Mouse (Mus musculus): ENCODE data around the gene Nxpe3. TPM values are rescaled to one million over a fixed set of nuclear protein-coding genes. Genes with fewer than 3 reads are reported as not detected.

The Nxpe3 gene
- polyA plus RNA-seq, 1 experiment from 2014 or later = 0.95 TPM

DNA sequence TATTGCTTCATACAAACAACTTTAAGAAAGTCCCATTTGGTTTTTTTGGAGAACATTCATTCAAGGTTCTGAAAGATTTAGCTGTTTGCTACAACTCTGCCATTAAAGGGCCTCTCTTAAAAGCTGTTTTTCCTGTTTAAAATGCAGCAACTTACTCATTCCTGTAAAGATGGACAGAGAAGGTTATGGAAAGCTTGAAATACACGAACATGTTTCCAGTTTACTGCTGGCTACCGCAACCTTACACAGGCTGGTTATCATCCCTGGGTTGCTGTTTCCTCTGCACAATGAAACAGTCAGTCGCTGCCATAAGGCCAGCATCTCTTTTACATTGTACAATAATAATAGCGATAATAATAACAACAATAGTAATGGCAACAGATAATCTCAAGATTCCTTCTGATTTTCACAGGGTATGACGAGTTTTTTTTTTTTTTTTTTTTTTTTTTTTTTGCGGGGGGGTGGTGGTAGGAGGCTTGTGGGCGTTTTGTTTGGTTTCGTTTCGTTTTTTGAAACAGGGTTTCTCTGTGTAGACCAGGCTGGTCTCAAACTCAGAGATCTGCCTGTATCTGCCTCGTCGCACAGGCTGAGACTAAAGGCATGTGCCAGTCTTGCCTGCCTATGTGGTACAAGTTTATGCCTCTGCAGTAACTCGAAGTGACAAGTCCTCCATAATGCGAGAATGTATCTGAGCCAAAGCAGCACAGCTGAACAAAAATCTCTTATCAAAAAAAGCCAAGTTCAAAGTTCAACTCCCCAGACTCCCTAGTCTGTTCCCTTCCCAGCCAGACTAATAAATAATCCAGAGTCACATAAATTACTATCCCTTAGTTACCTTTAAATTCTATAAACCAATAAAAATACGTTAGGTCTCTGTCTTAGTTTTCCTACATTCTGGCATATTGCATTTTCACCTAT is 7.0 kb upstream of the Nxpe3 start:
- no peak overlapping the region for H3K27ac ChIP-seq
- no peak for DNase-seq (ENCODE audit: low spot score)
- no peaks in the 10 kb centered on the region for H3K9me3 ChIP-seq
- 86% methylated on average over 14 of the region's 14 CpGs for WGBS
- H3K4me3 ChIP-seq = no peak overlapping the region
- peaks cover 29% of the 10 kb centered on the region for H3K36me3 ChIP-seq
- peaks cover 5% of the 10 kb centered on the region; the same call in 1 of the 2 replicates for H3K4me1 ChIP-seq
- no peaks in the 10 kb centered on the region for H3K27me3 ChIP-seq (ENCODE audit: insufficient read depth, poor library complexity, severe bottlenecking)

DNA sequence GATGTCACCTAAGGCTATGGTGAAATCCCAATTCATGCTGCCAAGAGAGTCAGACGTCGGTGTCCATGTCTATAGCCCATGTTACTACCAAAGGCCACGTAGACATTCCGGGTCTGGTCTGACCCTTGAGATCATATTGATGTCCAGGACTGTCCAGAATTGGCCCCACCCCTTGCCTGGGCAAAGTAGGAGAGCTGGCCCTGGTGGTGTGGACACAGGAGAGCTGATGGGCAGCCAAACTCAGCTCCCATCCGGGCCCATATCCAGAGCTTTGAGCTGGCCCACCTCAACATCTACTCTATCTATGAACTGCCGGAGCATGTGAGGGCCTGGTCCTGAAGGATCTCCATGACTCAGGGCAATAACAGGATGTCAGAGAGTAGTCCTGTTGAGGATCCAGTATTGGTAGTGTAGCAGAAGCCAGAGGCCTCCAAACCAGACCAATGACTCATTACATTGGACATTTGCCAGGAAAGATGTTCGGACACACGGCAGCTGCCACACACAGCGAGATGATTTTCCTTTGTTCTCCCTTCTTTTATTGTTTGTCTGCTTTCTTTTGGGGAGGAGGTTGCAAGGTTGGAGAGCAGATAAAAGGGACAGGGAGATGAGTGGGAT is 3.4 kb upstream of the Nxpe3 start:
- DNase-seq (ENCODE audit: low spot score) = peak; percentile 78
- no peaks in the 10 kb centered on the region for H3K9me3 ChIP-seq
- H3K4me3 ChIP-seq = no peak overlapping the region
- no peaks in the 10 kb centered on the region for H3K27me3 ChIP-seq (ENCODE audit: insufficient read depth, poor library complexity, severe bottlenecking)
- H3K4me1 ChIP-seq = peaks cover 23% of the 10 kb centered on the region
- no peak overlapping the region for H3K27ac ChIP-seq
- H3K36me3 ChIP-seq = no peaks in the 10 kb centered on the region
- 73% methylated on average over 9 of the region's 9 CpGs for WGBS

DNA sequence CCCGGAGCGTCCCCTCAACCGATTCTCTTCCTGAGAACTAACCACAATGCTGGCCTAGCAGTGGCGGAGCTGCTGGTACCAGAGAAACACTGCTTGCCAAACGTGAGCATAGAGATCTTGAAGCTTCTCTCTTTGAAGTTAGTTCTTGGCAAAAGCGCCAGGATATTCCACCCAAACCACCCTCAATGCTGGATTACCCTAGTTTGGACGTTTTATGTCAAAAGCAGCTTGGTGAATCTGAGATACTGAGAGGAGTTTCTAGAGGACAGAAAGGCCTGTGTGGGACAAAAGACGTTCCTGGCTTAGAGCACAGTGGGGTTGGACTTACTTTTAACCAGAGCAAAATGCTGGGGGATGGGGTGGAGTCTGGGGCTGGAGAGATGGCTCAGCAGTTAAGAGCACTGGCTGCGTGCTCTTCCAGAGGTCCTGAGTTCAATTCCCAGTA is 588 bp upstream of the Nxpe3 start:
- Histone ChIP-seq H3K9me3 (no peaks in the 10 kb centered on the region), H3K36me3 (no peaks in the 10 kb centered on the region), H3K27me3 (ENCODE audit: insufficient read depth, poor library complexity, severe bottlenecking) (no peaks in the 10 kb centered on the region), H3K27ac (peak overlapping the region; percentile 89), H3K4me1 (peaks cover 31% of the 10 kb centered on the region), H3K4me3 (peak overlapping the region; percentile 83)
- 2% methylated on average over 9 of the region's 9 CpGs for WGBS
- DNase-seq (ENCODE audit: low spot score) = no peak

DNA sequence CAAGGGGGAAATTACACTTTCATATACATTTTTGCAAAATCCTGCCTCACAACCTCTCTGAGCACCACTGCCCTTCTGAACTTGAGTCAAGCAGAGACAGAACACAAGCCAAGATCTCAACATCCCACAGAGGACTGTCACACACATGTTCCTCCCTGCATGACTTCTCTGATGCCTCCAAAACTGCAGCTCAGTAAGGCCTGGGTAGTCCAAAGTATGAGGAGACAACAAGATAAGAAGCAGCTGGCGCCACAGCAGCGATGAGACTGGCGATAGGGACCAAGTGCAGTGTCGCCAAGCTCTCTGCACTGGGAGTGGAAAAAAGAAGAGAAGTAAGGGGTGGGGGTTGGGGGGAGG is 571 bp downstream of the Nxpe3 start:
- Histone ChIP-seq H3K27me3 (ENCODE audit: insufficient read depth, poor library complexity, severe bottlenecking) (no peaks in the 10 kb centered on the region), H3K4me3 (peak overlapping the region; percentile 83), H3K36me3 (peaks cover 9% of the 10 kb centered on the region), H3K27ac (peak overlapping the region; percentile 89), H3K9me3 (no peaks in the 10 kb centered on the region), H3K4me1 (peaks cover 31% of the 10 kb centered on the region)
- 0% methylated on average over 4 of the region's 4 CpGs for WGBS
- no peak for DNase-seq (ENCODE audit: low spot score)

DNA sequence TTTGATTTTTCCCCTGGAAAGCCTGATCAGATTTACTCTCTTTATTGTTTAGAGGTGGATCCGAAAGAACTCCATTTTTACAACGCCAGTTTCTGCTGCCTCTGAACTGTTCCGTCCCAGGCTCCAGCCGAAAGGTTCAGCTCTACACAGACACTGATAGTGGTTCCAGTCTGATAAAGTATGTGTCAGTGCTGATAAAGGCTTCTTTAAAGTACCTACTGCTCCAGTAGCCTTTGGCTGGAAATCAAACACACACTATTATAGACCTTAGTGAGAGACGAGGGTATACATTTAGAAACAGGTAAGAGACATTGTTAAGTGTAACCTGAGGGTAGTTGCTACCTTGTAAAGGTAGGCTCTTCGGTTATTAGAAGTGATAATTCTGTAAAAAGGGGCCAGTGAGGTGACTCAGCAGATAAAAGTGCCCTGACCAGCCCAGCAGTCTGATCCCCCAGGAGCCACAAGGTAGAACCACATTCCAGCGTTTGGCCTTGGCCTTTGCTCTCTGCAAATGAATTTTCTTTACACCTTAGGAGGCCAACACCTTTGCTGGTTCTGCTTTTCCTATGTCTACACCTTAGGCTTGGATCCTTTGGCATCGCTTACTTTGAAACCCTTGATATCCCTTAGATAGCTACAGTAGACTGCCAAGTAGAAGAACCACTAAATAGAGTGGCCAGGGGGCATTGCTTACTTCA is 1.5 kb downstream of the Nxpe3 start:
- peaks cover 31% of the 10 kb centered on the region for H3K4me1 ChIP-seq
- H3K36me3 ChIP-seq = peaks cover 10% of the 10 kb centered on the region
- no peaks in the 10 kb centered on the region for H3K9me3 ChIP-seq
- no peak for DNase-seq (ENCODE audit: low spot score)
- WGBS = 30% methylated on average over 8 of the region's 8 CpGs
- no peaks in the 10 kb centered on the region for H3K27me3 ChIP-seq (ENCODE audit: insufficient read depth, poor library complexity, severe bottlenecking)
- H3K4me3 ChIP-seq = no peak overlapping the region
- H3K27ac ChIP-seq = no peak overlapping the region

DNA sequence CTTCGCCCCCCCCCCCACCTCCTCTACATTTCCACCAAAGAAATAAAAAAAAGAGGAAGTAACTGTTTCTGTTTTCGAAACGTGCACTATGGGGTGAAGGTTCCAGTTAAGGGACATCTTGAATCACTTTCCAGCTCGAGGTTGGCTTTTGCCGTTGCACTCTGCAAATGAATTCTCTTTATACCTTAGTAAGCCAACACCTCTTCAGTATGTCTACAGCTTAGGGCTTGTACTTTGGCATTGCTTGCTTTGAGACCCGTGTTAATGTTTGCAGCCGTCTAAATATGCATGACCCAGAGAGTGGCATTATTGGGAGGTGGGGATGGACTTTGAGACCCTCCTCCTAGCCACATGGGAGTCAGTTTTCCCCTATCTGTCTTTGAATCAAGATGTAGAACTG is 2.6 kb downstream of the Nxpe3 start:
- 81% methylated on average over 7 of the region's 7 CpGs for WGBS
- no peaks in the 10 kb centered on the region for H3K27me3 ChIP-seq (ENCODE audit: insufficient read depth, poor library complexity, severe bottlenecking)
- no peak for DNase-seq (ENCODE audit: low spot score)

DNA sequence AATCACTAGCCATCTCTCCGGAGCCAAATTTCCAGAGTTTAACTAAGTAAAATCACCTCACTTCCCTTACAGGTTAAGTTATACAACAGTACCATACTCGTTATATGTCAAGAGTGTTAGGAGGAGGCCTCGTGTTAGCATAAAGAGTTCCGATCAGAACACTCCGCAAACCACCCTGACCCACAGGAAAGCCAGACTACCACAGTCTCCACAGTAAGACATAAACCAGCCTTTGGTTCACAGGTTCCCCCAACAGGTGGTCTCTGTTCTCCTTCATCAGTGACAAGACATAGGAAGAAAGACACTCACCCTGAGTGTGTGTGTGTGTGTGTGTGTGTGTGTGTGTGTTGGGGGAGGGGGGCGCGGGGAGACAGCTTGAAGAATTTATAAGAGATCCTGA is 3.7 kb downstream of the Nxpe3 start:
- 95% methylated on average over 7 of the region's 7 CpGs for WGBS
- peaks cover 10% of the 10 kb centered on the region for H3K36me3 ChIP-seq
- H3K27ac ChIP-seq = no peak overlapping the region
- DNase-seq (ENCODE audit: low spot score) = no peak
- H3K4me1 ChIP-seq = peaks cover 29% of the 10 kb centered on the region
- no peak overlapping the region for H3K4me3 ChIP-seq
- no peaks in the 10 kb centered on the region for H3K27me3 ChIP-seq (ENCODE audit: insufficient read depth, poor library complexity, severe bottlenecking)
- H3K9me3 ChIP-seq = no peaks in the 10 kb centered on the region

More for the DNA sequence above, 2.6 kb downstream of the Nxpe3 start:
- peaks cover 29% of the 10 kb centered on the region for H3K4me1 ChIP-seq
- no peak overlapping the region for H3K4me3 ChIP-seq
- H3K9me3 ChIP-seq = no peaks in the 10 kb centered on the region
- H3K36me3 ChIP-seq = peaks cover 10% of the 10 kb centered on the region
- no peak overlapping the region for H3K27ac ChIP-seq

DNA sequence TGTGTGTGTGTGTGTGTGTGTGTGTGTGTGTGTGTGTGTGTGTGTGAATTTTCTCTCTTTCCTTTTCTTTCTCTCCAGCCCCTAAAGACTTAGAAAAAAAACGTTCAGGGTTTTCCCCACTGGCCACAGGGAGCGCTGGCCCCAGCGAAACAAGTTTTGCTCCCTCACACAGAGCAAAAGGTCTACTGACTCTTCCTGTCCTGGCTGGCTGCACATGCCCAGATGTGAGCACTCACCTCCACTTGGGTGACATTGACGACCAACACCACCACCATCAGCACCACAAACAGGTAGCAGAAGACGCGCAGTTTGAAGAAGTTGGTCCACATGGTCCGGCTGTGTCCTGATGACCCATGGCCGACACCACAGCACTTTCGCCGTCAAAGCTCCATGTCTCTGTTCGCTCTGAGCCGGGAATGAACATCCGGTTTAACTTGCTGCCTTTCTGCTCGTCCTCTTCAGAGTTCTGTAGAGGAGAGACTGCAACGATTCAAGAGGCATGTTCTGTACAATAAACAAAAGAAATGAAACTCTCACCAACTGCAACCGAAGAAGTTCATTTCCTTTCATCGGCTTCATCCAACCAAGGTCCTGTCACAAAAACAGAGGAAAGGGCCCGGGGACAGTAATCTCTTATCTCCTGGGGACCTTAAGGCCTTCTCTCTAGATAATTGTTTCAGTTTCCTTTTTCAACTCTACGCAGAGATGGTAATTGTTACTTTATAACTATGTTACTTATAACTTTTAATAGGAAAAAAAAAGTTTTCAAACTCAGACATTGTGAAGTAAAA is 4.5 kb downstream of the Nxpe3 start:
- Histone ChIP-seq H3K36me3 (peaks cover 10% of the 10 kb centered on the region), H3K4me1 (peaks cover 25% of the 10 kb centered on the region), H3K9me3 (no peaks in the 10 kb centered on the region), H3K27ac (no peak overlapping the region), H3K4me3 (no peak overlapping the region), H3K27me3 (ENCODE audit: insufficient read depth, poor library complexity, severe bottlenecking) (no peaks in the 10 kb centered on the region)
- 74% methylated on average over 19 of the region's 19 CpGs for WGBS
- no peak for DNase-seq (ENCODE audit: low spot score)

DNA sequence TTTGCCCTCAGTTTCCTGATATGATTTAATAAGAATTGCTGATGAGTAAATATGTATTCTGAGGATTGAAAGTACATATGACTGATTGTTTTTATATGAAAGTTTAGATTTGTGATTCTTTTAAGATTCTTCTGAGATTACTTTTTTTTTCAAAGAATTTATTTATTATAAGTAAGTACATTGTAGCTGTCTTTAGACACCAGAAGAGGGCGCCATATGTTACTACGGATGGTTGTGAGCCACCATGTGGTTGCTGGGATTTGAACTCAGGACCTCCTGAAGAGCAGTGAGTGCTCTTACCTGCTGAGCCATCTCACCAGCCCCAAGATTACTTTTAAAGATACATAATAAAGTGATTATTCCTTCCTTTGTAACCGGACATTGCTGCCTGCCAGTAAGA is 5.6 kb downstream of the Nxpe3 start:
- H3K4me3 ChIP-seq = no peak overlapping the region
- H3K27ac ChIP-seq = no peak overlapping the region
- no peak for DNase-seq (ENCODE audit: low spot score)
- H3K27me3 ChIP-seq (ENCODE audit: insufficient read depth, poor library complexity, severe bottlenecking) = no peaks in the 10 kb centered on the region
- peaks cover 20% of the 10 kb centered on the region for H3K4me1 ChIP-seq
- H3K36me3 ChIP-seq = peaks cover 11% of the 10 kb centered on the region
- 92% methylated on average over 3 of the region's 3 CpGs for WGBS
- no peaks in the 10 kb centered on the region for H3K9me3 ChIP-seq

DNA sequence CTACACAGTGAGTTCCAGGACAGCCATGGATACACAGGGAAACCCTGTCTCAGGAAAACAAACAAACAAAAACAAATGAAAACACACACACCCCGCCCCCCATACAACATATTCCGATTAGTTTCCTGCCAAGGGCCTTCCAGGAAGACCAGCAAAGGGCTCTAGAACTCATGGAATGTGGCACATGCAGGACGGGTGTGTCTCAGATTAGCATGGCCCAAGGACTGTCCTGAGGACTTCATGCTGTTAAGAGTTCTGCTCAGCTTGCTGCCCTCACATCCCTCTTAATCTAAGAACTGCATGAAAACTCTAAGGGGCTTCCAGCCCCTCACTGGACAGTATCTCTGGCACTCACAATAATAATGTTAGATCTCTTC is 6.5 kb downstream of the Nxpe3 start:
- Histone ChIP-seq H3K36me3 (peaks cover 16% of the 10 kb centered on the region), H3K4me1 (peaks cover 11% of the 10 kb centered on the region; the same call in 1 of the 2 replicates), H3K27ac (no peak overlapping the region), H3K4me3 (no peak overlapping the region), H3K9me3 (no peaks in the 10 kb centered on the region), H3K27me3 (ENCODE audit: insufficient read depth, poor library complexity, severe bottlenecking) (no peaks in the 10 kb centered on the region)
- DNase-seq (ENCODE audit: low spot score) = no peak
- WGBS = 61% methylated on average over 3 of the region's 3 CpGs

DNA sequence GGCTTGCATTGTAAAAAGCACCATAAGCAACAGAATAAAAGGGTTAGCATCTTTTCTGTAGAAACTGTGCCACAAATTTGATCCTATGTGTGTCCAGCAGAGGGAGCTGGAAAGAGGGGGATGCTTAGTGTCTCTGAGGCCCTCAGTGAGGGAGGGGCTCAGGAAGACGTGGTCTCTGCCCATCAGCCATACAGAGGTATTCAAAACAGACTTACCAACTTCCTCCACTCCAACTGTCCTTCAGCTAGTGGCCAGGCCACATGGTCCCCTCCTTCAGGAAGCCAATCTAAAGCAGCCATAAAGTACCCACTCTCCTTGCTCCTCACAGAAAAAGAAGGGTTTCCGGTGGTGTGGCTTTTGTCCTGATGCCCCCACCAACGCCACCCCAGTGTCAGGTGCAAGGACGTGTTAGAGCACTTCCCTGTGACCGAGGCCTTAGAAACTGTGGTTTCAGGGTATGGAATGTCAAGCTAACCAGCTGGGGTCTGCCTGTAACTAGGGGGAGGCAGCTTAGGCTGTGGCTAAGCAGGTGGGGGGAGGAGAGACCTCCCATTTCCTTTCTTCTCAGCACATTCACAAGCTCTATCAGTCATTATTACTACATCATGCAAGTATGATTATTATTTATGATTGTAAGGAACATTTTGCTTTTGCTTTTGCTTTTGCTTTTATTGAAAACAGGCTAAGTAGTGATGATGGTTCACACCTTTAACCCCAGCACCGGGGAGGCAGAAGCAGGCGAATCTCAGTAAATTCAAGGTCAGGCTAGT is 7.1 kb downstream of the Nxpe3 start:
- Histone ChIP-seq H3K9me3 (no peaks in the 10 kb centered on the region), H3K27ac (no peak overlapping the region), H3K27me3 (ENCODE audit: insufficient read depth, poor library complexity, severe bottlenecking) (no peaks in the 10 kb centered on the region), H3K4me3 (no peak overlapping the region), H3K36me3 (peaks cover 16% of the 10 kb centered on the region), H3K4me1 (peaks cover 6% of the 10 kb centered on the region; the same call in 1 of the 2 replicates)
- 54% methylated on average over 7 of the region's 7 CpGs for WGBS
- DNase-seq (ENCODE audit: low spot score) = no peak

DNA sequence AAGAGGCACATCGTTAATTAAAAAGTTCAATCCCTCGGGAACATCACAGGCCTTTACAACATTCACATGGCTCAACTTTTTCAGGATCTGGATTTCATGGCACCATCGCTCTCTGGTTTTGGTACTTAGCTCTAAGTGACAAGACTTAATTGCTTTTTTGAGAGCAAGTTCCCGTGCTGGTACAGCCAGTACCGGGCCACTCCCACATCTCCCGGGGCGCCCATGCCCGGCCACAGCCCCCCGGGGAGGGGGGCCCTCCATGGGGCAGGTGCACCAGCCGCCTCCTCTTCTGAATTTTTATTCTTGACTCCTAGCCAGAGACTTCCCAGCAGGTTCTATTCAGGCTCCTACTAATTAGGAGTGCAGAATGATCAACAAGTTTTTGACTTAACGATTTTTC is 10.8 kb downstream of the Nxpe3 start:
- 0 out of 2 replicates have a peak, but pooled peaks cover 6% of the 10 kb centered on the region for H3K36me3 ChIP-seq
- H3K4me1 ChIP-seq = peaks cover 3% of the 10 kb centered on the region; the same call in 1 of the 2 replicates
- DNase-seq (ENCODE audit: low spot score) = no peak
- H3K27me3 ChIP-seq (ENCODE audit: insufficient read depth, poor library complexity, severe bottlenecking) = no peaks in the 10 kb centered on the region
- H3K9me3 ChIP-seq = no peaks in the 10 kb centered on the region
- no peak overlapping the region for H3K4me3 ChIP-seq
- H3K27ac ChIP-seq = no peak overlapping the region
- 81% methylated on average over 11 of the region's 11 CpGs for WGBS
